Mouse (Mus musculus) cerebellum, adult 2 months (tissue): ENCODE measurements around the gene Tgoln1.

Source experiments
- CTCF ChIP-seq: fragments of 200-500 bp; IDR thresholded peaks from 2 replicates; pipeline ENCODE4 v1.5.1; 2011; ENCODE audit warnings: low read depth, mild to moderate bottlenecking, control low read depth, low read length, moderate library complexity, borderline replicate concordance; ENCODE audit not compliant: insufficient read depth
- POLR2A ChIP-seq: fragments of 200-500 bp; IDR thresholded peaks from 2 replicates; pipeline ENCODE4 v1.6.1; 2011; ENCODE audit warnings: low read length, control low read depth, borderline replicate concordance; ENCODE audit not compliant: insufficient read depth

GRCm38 (mm10) chr6:72658006-72658405 is 41.2 kb upstream of the Tgoln1 start:
- no peak for TF ChIP-seq POLR2A
- TF ChIP-seq CTCF = no peak
